Mouse (Mus musculus) G1E (cell line): ENCODE measurements around the gene Ube2d2b.

Experiments used
- CTCF ChIP-seq: IDR thresholded peaks from 2 replicates; pipeline ENCODE4 v1.5.1; 2012; ENCODE audit warnings: low read depth, low read length, inconsistent platforms, mixed read lengths
- GATA1 ChIP-seq: IDR thresholded peaks from 2 replicates; pipeline ENCODE4 v1.6.1; 2012; ENCODE audit warnings: borderline replicate concordance, low read length, inconsistent platforms, mixed read lengths
- POLR2AphosphoS5 ChIP-seq: IDR thresholded peaks from 2 replicates; pipeline ENCODE4 v1.6.1; 2012; ENCODE audit warnings: low read depth, low read length, inconsistent platforms; ENCODE audit not compliant: insufficient replicate concordance
- TAL1 ChIP-seq: conservative IDR thresholded peaks from 2 replicates; pipeline ENCODE4 v1.6.1; 2012; ENCODE audit warnings: low read depth, low read length, inconsistent platforms, mixed read lengths

DNA sequence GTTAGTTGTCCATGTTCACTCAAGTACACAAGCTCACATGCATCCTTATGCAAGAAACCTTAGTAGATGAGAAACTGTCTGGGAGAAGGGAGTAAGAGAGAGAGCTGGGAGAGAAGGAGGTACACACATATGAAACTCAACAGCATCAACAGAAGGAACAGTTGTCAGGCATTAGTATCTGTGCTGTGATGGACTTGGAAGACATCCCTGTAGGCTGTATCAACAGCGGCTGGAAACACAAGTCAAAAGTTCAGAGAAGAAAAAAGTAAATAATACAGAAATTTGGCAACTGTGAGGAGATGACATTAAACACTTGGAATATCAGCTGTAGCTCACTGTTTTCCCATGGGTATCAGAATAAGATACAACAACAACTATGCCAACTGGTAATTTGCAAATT lies 4.4 kb downstream of the Ube2d2b start:
- no peak for TF ChIP-seq CTCF
- TF ChIP-seq TAL1 = no peak
- TF ChIP-seq POLR2AphosphoS5 = no peak
- TF ChIP-seq GATA1 = no peak
